Mouse (Mus musculus): ENCODE measurements at regions not wholly inside any gene's neighbourhood (a gene's known extent, or its start where the extent isn't known, plus 50 kb on each side); places are given as distances from the start of the nearest gene placed in this dataset.

- Histone ChIP-seq H3K9ac (replicated peaks; ENCODE audit: low read depth, low read length) (no peak overlapping the region), H3K27ac (ENCODE audit: low read depth) (no peak overlapping the region), H3K36me3 (replicated peaks; ENCODE audit: control insufficient read depth, insufficient read depth, low read length) (no peaks in the 10 kb centered on the region), H3K4me1 (ENCODE audit: control insufficient read depth, insufficient read depth) (no peaks in the 10 kb centered on the region), H3K27me3 (ENCODE audit: control insufficient read depth, insufficient read depth, low read length) (no peaks in the 10 kb centered on the region), H3K4me3 (ENCODE audit: low read depth, low read length) (no peak overlapping the region), H3K4me2 (ENCODE audit: low read depth, low read length) (no peak overlapping the region), H3K9me3 (replicated peaks; ENCODE audit: control insufficient read depth, low read length) (no peaks in the 10 kb centered on the region)
- ATAC-seq (ENCODE audit: insufficient read depth, low read depth) (no peak), DNase-seq (ENCODE audit: low spot score) (no peak)
- 96% methylated on average over 6 of the region's 6 CpGs for WGBS
- TF ChIP-seq CTCF (IDR thresholded peaks at IDR 0.05; ENCODE audit: low read depth) (no peak), EP300 (IDR thresholded peaks at IDR 0.05; ENCODE audit: low read depth) (no peak)
Measured at GRCm38 (mm10) chr3:148066701-148067100, 923.7 kb downstream of the Adgrl2 start.

- H3K9me3 ChIP-seq (replicated peaks; ENCODE audit: control insufficient read depth, low read length) = no peaks in the 10 kb centered on the region
- no peak overlapping the region for H3K9ac ChIP-seq (replicated peaks; ENCODE audit: low read depth, low read length)
- WGBS = 21% methylated on average over 4 of the region's 4 CpGs
- DNase-seq (ENCODE audit: low spot score) = peak; percentile 20
- H3K27me3 ChIP-seq (ENCODE audit: control insufficient read depth, insufficient read depth, low read length) = no peaks in the 10 kb centered on the region
- H3K4me1 ChIP-seq (ENCODE audit: control insufficient read depth, insufficient read depth) = no peaks in the 10 kb centered on the region
- TF ChIP-seq CTCF (IDR thresholded peaks at IDR 0.05; ENCODE audit: low read depth) = no peak
- no peak for TF ChIP-seq EP300 (IDR thresholded peaks at IDR 0.05; ENCODE audit: low read depth)
- H3K4me2 ChIP-seq (ENCODE audit: low read depth, low read length) = no peak overlapping the region
- H3K27ac ChIP-seq (ENCODE audit: low read depth) = no peak overlapping the region
- no peaks in the 10 kb centered on the region for H3K36me3 ChIP-seq (replicated peaks; ENCODE audit: control insufficient read depth, insufficient read depth, low read length)
- peak; percentile 70 for ATAC-seq (ENCODE audit: insufficient read depth, low read depth)
- H3K4me3 ChIP-seq (ENCODE audit: low read depth, low read length) = no peak overlapping the region
Measured at GRCm38 (mm10) chr3:148056074-148056473, 934.3 kb downstream of the Adgrl2 start.

- no peak for DNase-seq (ENCODE audit: low spot score)
- no peak overlapping the region for H3K4me3 ChIP-seq (ENCODE audit: low read depth, low read length)
- 73% methylated on average over 5 of the region's 5 CpGs for WGBS
- H3K9me3 ChIP-seq (replicated peaks; ENCODE audit: control insufficient read depth, low read length) = no peaks in the 10 kb centered on the region
- no peaks in the 10 kb centered on the region for H3K36me3 ChIP-seq (replicated peaks; ENCODE audit: control insufficient read depth, insufficient read depth, low read length)
- no peak for ATAC-seq (ENCODE audit: insufficient read depth, low read depth)
- no peak for TF ChIP-seq CTCF (IDR thresholded peaks at IDR 0.05; ENCODE audit: low read depth)
- TF ChIP-seq EP300 (IDR thresholded peaks at IDR 0.05; ENCODE audit: low read depth) = no peak
- H3K27me3 ChIP-seq (ENCODE audit: control insufficient read depth, insufficient read depth, low read length) = no peaks in the 10 kb centered on the region
- H3K4me2 ChIP-seq (ENCODE audit: low read depth, low read length) = no peak overlapping the region
- no peak overlapping the region for H3K9ac ChIP-seq (replicated peaks; ENCODE audit: low read depth, low read length)
- no peaks in the 10 kb centered on the region for H3K4me1 ChIP-seq (ENCODE audit: control insufficient read depth, insufficient read depth)
- H3K27ac ChIP-seq (ENCODE audit: low read depth) = no peak overlapping the region
Measured at GRCm38 (mm10) chr3:148052516-148052915, 937.8 kb downstream of the Adgrl2 start.

- H3K27me3 ChIP-seq (ENCODE audit: control insufficient read depth, insufficient read depth, low read length) = no peaks in the 10 kb centered on the region
- no peak overlapping the region for H3K4me2 ChIP-seq (ENCODE audit: low read depth, low read length)
- WGBS = 66% methylated on average over 2 of the region's 2 CpGs
- no peak for TF ChIP-seq EP300 (IDR thresholded peaks at IDR 0.05; ENCODE audit: low read depth)
- TF ChIP-seq CTCF (IDR thresholded peaks at IDR 0.05; ENCODE audit: low read depth) = no peak
- H3K36me3 ChIP-seq (replicated peaks; ENCODE audit: control insufficient read depth, insufficient read depth, low read length) = no peaks in the 10 kb centered on the region
- DNase-seq (ENCODE audit: low spot score) (no peak), ATAC-seq (ENCODE audit: insufficient read depth, low read depth) (no peak)
- no peaks in the 10 kb centered on the region for H3K9me3 ChIP-seq (replicated peaks; ENCODE audit: control insufficient read depth, low read length)
- no peak overlapping the region for H3K9ac ChIP-seq (replicated peaks; ENCODE audit: low read depth, low read length)
- no peak overlapping the region for H3K27ac ChIP-seq (ENCODE audit: low read depth)
- no peaks in the 10 kb centered on the region for H3K4me1 ChIP-seq (ENCODE audit: control insufficient read depth, insufficient read depth)
- H3K4me3 ChIP-seq (ENCODE audit: low read depth, low read length) = no peak overlapping the region
Measured at GRCm38 (mm10) chr3:148048247-148048646, 942.1 kb downstream of the Adgrl2 start.

DNA sequence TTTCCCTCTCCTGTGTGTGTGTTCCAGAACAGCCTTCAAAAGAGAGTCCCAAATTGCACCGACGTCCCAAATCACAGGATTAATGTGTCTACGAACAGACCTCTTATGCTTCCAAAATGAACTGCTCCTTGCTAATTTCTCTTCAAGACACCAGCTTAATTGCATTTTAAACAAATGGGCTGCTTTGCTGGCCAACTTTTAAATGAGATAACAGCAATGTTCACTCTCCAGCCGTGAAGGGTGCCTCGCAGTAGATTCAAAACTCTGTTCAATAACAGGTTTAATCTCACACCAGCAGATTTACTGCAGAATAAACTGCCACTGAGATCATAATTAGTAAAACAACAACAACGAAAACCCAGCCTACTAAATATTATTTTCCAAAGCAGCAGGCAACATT lies 957.8 kb downstream of the Adgrl2 start:
- WGBS = 83% methylated on average over 6 of the region's 6 CpGs

DNA sequence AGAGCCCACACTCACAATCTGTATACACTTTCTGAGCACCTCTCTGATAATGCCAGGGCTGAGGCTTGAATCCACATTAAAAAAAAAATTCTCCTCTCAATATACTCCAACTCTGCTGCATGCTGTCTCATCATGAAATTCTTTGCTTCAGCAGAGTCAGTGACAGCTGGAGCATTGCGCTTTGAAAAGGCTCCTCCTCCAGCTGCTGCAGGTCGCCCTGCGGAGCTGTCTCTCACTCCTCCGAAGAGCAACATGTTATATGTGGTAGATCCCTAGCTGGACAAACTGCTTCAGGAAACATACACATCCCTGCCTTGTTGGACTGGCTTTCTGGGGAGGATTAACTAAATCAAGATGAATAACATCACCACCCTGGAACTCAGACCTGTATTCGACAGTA lies 984.5 kb downstream of the Adgrl2 start:
- WGBS = 56% methylated on average over 5 of the region's 5 CpGs
- H3K4me1 ChIP-seq (ENCODE audit: control insufficient read depth, insufficient read depth) = no peaks in the 10 kb centered on the region
- no peak overlapping the region for H3K9ac ChIP-seq (replicated peaks; ENCODE audit: low read depth, low read length)
- no peaks in the 10 kb centered on the region for H3K27me3 ChIP-seq (ENCODE audit: control insufficient read depth, insufficient read depth, low read length)
- DNase-seq (ENCODE audit: low spot score) = no peak
- ATAC-seq (ENCODE audit: insufficient read depth, low read depth) = no peak
- no peak overlapping the region for H3K27ac ChIP-seq (ENCODE audit: low read depth)
- H3K36me3 ChIP-seq (replicated peaks; ENCODE audit: control insufficient read depth, insufficient read depth, low read length) = no peaks in the 10 kb centered on the region
- no peak overlapping the region for H3K4me2 ChIP-seq (ENCODE audit: low read depth, low read length)
- H3K9me3 ChIP-seq (replicated peaks; ENCODE audit: control insufficient read depth, low read length) = no peaks in the 10 kb centered on the region
- H3K4me3 ChIP-seq (ENCODE audit: low read depth, low read length) = no peak overlapping the region
- no peak for TF ChIP-seq CTCF (IDR thresholded peaks at IDR 0.05; ENCODE audit: low read depth)
- no peak for TF ChIP-seq EP300 (IDR thresholded peaks at IDR 0.05; ENCODE audit: low read depth)

More for the DNA sequence above, 957.8 kb downstream of the Adgrl2 start:
- Histone ChIP-seq H3K4me2 (ENCODE audit: low read depth, low read length) (no peak overlapping the region), H3K27me3 (ENCODE audit: control insufficient read depth, insufficient read depth, low read length) (no peaks in the 10 kb centered on the region), H3K4me3 (ENCODE audit: low read depth, low read length) (no peak overlapping the region), H3K36me3 (replicated peaks; ENCODE audit: control insufficient read depth, insufficient read depth, low read length) (no peaks in the 10 kb centered on the region), H3K27ac (ENCODE audit: low read depth) (no peak overlapping the region), H3K9me3 (replicated peaks; ENCODE audit: control insufficient read depth, low read length) (no peaks in the 10 kb centered on the region), H3K9ac (replicated peaks; ENCODE audit: low read depth, low read length) (no peak overlapping the region), H3K4me1 (ENCODE audit: control insufficient read depth, insufficient read depth) (peaks cover 5% of the 10 kb centered on the region; the same call in 1 of the 2 replicates)
- ATAC-seq (ENCODE audit: insufficient read depth, low read depth) (no peak), DNase-seq (ENCODE audit: low spot score) (no peak)
- TF ChIP-seq CTCF (IDR thresholded peaks at IDR 0.05; ENCODE audit: low read depth) = no peak
- no peak for TF ChIP-seq EP300 (IDR thresholded peaks at IDR 0.05; ENCODE audit: low read depth)

Measured in heart, postnatal 0 days (tissue).